Mouse (Mus musculus): Measurements from ENCODE around the gene Slc12a9. TPM values are rescaled to one million over a fixed set of nuclear protein-coding genes. Genes with fewer than 3 reads are reported as not detected.
A peak's percentile ranks its signal among the peaks of the same experiment; 100 is the strongest.

Gene Slc12a9
- total RNA-seq (2021), result 10 to 100 TPM; 29.7 to 35.5 TPM
- long read RNA-seq, experiment 1, transcript Slc12a9-201 (14 exons, 3,330 nt), result major isoform, 24 of 35 reads
- long read RNA-seq, experiment 1, partial matches to known transcripts, result 8 of 35 reads
- long read RNA-seq, experiment 1, other reads (novel, unspliced or antisense), result 3 of 35 reads
- long read RNA-seq, experiment 2, transcript Slc12a9-201 (14 exons, 3,330 nt), result major isoform, 19 of 32 reads
- long read RNA-seq, experiment 2, partial matches to known transcripts, result 8 of 32 reads
- long read RNA-seq, experiment 2, other reads (novel, unspliced or antisense), result 3 of 32 reads

GRCm38 (mm10) chr5:137333512-137334174 lies at the start of gene Slc12a9:
TSS of gene Slc12a9 (minus strand) at chr5:137333597.
- DNase-seq (ENCODE audit: low spot score in 2 of 2), result peak; percentile 92 to 95

DNA sequence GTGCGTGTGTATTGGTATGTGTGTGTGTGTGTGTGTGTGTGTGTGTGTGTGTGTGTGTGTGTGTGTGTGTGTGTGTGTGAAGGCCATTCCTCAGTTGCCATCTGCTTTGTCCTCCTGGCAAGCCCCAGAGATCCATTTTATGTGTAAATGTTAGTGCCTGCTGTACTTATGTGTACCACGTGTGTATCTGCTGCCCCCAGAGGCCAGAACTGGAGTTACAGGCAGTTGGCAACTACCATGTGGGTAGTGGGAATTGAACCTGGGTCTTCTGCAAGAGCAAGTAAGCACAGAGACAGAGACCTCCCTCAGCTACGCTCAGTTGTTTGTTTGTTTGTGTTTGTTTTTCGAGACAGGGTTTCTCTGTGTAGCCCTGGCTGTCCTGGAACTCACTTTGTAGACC lies 47.8 kb upstream of the Slc12a9 start:
- DNase-seq (ENCODE audit: low spot score in 2 of 2), result peak; percentile 14 to 36

- DNase-seq (ENCODE audit: low spot score in 2 of 2), result no peak
Measured at GRCm38 (mm10) chr5:137377603-137378002, 44.2 kb upstream of the Slc12a9 start.

- DNase-seq (ENCODE audit: low spot score in 2 of 2), result no peak
Measured at GRCm38 (mm10) chr5:137377176-137377575, 43.8 kb upstream of the Slc12a9 start.

DNA sequence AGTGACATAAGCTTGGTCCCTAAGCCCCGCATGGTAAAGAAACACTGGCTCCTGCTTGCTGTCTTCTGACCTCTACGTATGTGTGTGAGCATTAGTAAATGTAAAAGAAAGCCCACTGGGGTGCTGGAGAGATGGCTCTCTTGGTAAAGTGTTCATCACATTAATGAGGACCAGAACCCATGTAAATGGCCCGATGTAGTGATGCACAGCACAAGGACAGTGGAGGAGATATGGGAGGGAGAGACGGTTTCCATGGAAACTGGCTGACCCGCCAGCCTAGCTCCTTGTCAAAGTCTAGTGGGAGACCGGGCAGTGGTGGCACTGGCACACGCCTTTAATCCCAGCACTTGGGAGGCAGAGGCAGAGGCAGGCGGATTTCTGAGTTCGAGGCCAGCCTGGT lies 43.3 kb upstream of the Slc12a9 start:
- no peak for DNase-seq (ENCODE audit: low spot score in 2 of 2)

GRCm38 (mm10) chr5:137376198-137376597 lies 42.8 kb upstream of the Slc12a9 start:
- DNase-seq (ENCODE audit: low spot score in 2 of 2), result peak in 1 of 2 experiments; percentile 10

DNA sequence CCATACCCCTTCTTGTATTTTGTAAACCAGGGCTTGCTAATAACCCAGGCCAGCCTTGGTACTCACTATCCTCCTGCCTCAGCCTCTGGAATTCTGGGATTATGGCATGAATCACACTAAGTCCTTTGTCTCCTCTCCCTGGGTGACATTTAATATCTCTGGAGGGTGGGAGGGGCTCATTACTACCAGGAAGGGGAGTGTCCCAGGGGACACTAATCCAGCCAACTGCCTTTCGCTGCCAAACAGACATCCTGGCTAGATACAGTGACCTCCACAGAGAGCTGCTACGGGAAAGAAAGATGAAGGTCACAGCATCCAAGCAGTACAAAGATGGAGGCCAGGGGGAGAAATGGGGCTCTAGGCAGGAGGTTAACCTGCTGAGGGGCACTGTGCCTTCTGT lies 42.2 kb upstream of the Slc12a9 start:
- no peak for DNase-seq (ENCODE audit: low spot score in 2 of 2)

GRCm38 (mm10) chr5:137374521-137375080 lies 41.2 kb upstream of the Slc12a9 start:
- DNase-seq (ENCODE audit: low spot score in 2 of 2), result no peak

DNA sequence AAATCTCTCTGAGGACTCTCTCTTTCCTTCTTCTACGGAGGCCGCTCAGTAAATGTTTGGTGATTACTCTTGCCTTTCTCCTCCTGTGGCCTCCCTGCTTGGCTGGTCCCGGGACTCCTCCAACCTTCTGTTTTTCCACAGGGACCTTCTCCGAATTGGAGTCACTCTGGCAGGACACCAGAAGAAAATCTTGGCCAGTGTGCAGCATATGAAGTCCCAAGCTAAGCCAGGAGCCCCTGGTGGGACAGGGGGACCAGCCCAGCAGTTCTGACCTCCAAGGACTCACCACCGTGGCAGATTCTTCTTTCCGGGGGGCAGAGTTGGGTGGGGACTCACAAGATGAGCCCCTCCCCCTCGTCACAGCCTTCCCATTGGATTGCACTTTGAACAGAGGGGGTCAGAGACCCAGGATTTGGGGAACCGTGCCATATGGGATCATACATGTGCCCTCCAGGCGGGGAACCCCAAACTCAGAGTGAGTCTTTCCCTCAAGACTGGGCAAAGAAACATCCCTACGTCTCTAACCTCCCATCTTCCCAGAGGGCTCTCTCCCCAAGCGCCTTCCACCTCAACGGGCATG lies 40.1 kb upstream of the Slc12a9 start:
- DNase-seq (ENCODE audit: low spot score in 2 of 2), result no peak

DNA sequence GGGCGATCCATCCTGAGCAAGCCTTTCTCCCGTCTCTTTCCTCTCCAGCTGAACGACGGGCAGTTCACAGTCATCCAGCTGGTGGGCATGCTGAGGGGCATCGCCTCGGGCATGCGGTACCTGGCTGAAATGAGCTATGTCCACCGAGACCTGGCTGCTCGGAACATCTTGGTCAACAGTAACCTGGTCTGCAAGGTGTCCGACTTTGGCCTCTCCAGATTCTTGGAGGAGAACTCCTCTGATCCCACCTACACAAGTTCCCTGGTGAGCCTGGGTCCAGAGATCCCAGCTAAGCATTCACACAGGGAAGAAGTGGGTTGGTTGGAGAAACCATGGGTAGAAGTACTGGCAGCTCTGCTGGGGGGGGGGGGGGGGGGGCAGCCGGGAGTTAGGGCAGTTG lies 36.3 kb upstream of the Slc12a9 start:
- DNase-seq (ENCODE audit: low spot score in 2 of 2), result no peak

DNA sequence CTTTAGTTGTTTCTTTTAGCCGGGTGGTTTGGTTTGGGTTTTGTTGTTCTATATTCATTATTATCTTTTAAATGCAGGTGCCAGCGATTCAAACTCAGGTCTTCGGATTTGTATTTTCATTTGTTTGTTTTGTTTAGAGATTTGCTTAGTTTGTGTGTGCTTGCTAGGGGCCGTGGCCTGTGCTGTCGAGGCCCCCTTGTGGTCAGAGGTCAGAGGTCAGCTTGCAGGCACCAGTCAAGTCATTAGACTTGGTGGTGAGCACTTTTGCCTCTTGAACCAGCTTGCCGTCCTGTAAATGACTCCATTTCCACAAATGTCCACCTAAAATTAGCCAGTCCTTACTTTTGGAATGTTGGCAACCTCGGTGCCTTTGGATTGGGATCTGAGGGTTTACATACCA lies 25.0 kb upstream of the Slc12a9 start:
- DNase-seq (ENCODE audit: low spot score in 2 of 2), result no peak

DNA sequence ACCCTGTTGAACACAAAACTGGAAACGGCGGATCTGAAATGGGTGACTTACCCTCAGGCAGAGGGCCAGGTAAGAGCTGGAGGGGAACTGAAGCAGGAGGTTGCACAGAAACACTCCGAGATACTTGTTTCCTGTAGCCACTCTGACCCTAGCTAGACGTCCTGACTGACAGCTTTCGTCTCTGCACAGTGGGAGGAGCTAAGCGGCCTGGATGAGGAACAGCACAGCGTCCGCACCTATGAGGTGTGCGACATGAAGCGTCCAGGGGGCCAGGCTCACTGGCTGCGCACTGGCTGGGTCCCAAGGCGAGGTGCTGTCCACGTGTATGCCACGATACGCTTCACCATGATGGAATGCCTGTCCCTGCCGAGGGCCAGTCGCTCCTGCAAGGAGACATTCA lies 20.7 kb upstream of the Slc12a9 start:
- DNase-seq (ENCODE audit: low spot score in 2 of 2), result no peak

DNA sequence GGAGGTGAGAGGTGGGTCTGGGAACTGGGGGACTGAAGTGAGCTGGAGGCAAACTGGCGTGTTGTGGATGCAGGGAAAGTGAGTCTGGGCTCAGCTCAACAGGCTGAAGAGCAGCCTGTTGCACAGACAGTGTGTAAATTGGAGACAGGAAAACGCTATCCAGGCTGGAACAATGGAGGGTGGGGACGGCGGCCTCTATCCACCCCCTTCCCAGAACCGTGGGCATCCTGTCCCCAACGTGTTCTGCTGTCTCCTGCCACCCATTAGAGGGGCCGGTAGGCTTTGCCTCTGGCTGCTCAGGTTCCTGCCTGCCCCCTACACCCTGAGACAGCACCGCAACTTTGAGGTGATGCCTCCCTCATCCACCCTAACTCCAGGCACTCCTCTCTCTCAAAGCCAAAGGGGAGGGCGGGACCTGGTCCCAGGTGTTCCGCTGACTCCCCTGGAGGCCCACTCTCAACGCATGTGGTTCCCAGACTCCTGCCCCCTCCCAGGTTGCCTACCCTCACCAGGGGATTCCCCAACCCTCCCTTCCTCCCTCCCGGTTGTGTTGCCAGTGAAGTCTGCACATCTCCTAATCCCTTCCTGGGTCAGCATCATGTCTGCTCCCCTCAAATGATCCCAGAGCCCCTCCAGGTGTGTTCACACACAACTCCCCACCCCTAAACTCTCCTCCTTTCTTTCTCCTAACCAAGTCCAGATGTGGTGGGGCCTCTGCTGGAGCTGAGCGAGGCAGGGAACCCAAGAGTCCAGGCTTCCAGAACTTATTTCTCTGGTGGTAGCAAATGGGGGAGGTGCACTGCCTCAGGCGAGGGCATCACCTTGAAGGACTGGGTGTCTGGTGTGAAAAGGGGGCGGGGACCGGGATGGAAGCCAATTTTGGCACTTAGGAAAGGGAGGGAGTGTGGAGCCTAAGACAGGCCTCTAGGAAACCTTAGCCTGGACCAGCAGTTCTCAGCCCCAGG lies 18.9 kb upstream of the Slc12a9 start:
- no peak for DNase-seq (ENCODE audit: low spot score in 2 of 2)

- no peak for DNase-seq (ENCODE audit: low spot score in 2 of 2)
Measured at GRCm38 (mm10) chr5:137351394-137351793, 18.0 kb upstream of the Slc12a9 start.

DNA sequence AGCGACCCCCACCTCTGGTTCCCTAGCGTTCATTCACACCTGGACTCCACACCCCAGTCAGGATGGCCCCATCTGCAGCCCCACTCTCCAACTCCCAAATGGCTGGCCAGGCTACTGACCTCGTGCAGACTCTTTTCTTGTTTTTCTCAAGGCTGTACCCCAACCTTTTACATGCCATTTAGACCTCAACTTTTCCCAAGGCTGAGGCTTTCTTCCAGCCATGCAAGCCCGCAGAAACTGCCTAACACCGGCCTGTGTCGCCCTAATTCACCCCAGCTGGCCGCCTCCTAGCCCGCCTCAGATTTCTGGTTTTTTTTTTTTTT lies 17.6 kb upstream of the Slc12a9 start:
- no peak for DNase-seq (ENCODE audit: low spot score in 2 of 2)

DNA sequence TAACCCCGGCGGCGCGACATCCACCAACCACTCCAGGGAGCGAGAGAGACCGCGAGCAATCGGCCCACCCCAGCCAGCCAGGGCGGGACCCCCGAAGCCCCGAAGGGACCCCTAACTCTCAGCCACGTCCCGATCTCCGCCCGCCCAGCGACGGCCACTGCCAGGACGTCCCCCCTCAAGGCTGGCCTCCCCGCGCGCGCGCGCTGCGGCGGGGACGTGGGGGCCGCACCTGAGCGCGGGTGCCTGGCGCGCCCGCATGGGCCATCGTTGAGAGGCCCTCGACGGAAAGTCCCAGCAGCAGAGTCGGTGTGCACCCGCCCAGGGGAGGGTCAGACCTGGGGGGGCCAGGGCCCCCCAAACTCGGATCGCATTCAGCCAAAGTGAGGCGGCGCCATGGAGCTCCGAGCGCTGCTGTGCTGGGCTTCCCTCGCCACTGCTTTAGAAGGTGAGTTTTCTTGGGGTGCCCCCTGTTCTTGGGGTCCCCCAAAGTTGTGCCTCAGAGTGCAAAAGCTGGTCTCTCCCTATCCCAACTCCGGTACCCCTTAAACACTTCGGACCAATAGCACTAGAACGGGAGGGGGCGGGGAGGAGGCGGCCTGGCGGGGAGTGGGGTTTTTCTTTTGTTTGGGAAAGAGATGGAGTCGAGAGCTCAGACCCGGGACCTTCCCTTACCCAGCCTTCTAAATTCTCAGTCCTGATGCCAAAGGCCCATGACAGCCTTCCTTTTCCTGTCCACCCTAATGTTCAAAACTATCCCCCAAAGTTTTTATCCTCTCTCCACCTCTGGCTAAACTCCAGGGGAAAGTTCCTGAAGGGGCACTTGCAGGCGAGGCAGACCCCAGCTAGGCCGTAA lies 17.0 kb upstream of the Slc12a9 start:
- DNase-seq (ENCODE audit: low spot score in 2 of 2), result no peak

DNA sequence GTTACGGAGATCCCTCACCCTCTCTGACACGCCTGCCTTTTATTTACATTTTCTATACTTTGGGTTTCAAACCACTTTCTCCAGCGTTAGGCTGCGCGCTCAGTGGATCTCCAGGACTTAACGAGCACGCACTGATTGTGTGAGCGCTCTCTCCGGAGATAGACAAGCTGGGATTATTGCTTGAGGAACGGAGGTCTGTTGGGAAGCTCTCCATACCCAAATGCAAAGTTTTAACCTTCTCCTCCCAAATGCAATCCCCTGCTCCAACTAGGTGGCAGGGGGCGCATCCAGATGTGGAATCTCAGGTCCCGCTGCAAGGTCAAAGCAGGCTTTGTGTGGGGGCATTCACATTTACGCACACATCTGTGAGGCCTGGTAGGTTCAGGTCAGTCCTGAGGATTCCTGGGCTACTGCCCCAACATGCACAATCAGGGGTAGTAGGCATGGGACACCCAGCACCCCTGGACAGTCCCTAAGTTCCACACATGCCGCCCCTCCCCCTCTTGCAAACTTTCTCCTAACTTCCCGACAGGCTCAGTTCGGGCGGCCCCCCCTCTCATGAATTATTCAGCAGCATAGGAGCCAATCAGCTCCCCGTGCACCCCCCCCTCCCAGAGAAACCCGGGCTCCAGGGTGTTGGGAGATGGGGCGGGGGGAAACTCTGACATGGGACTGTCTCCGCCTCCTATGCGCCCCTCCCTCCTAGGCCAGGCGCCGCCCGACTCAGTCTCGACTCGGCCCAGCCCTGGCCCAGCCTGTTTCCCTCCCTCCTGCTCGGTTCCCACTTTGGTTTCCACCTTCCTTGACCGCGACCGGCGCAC lies 16.2 kb upstream of the Slc12a9 start, which contains the start of gene Ephb4:
Ephb4 (plus strand) TSS at position 726 of the 821 bp plus-strand sequence.
- DNase-seq (ENCODE audit: low spot score in 2 of 2), result peak; percentile 51 to 73

- no peak for DNase-seq (ENCODE audit: low spot score in 2 of 2)
Measured at GRCm38 (mm10) chr5:137348482-137349383, 15.3 kb upstream of the Slc12a9 start.
